Mouse (Mus musculus): Measurements from ENCODE around the gene Twistnb. TPM values are rescaled to one million over a fixed set of nuclear protein-coding genes. Genes with fewer than 3 reads are reported as not detected.

Gene Twistnb
- total and polyA plus RNA-seq, 3 experiments, result 22.1 to 44.6 (median 25.3) TPM

GRCm38 (mm10) chr12:33429387-33430160, at the start of gene Twistnb (continued):
- TF ChIP-seq POLR2AphosphoS2 (IDR thresholded peaks at IDR 0.05; ENCODE audit: low read length), result peak; percentile 73; the same call in 1 of the 2 replicates
- TF ChIP-seq HCFC1 (IDR thresholded peaks at IDR 0.05; ENCODE audit: low read depth, low read length), result peak; percentile 91
- TF ChIP-seq ZMIZ1 (IDR thresholded peaks at IDR 0.05; ENCODE audit: low read depth, low read length), result 0 out of 2 replicates have a peak, but pooled peaks have one; percentile 59
- TF ChIP-seq BHLHE40 (IDR thresholded peaks at IDR 0.05; ENCODE audit: borderline replicate concordance, low read depth, low read length), result no peak

- TF ChIP-seq TCF12 (IDR thresholded peaks at IDR 0.05; ENCODE audit: low read depth, low read length), result no peak
- no peak for TF ChIP-seq BHLHE40 (IDR thresholded peaks at IDR 0.05; ENCODE audit: borderline replicate concordance, low read depth, low read length)
- TF ChIP-seq SMC3 (IDR thresholded peaks at IDR 0.05; ENCODE audit: low read depth, low read length), result peak; percentile 90
- no peak for TF ChIP-seq MXI1 (IDR thresholded peaks at IDR 0.05; ENCODE audit: low read depth, low read length)
- peak; percentile 82 for TF ChIP-seq ZC3H11A (IDR thresholded peaks at IDR 0.05; ENCODE audit: low read depth, low read length)
- peak; percentile 87 for TF ChIP-seq RAD21 (IDR thresholded peaks at IDR 0.05; ENCODE audit: low read depth, low read length)
- TF ChIP-seq JUND (IDR thresholded peaks at IDR 0.05; ENCODE audit: low read depth, low read length), result no peak
- no peak for TF ChIP-seq ZMIZ1 (IDR thresholded peaks at IDR 0.05; ENCODE audit: low read depth, low read length)
- peak; percentile 82 to 88 (median 82) for TF ChIP-seq CTCF (IDR thresholded peaks at IDR 0.05 in 2 of 3, conservative IDR thresholded peaks at IDR 0.05 in 1 of 3; ENCODE audit: control insufficient read depth in 1 of 3, insufficient read depth in 1 of 3, low read depth in 2 of 3, low read length in 3 of 3, poor library complexity in 1 of 3, severe bottlenecking in 1 of 3)
- no peak for TF ChIP-seq MAX (IDR thresholded peaks at IDR 0.05; ENCODE audit: low read length)
- TF ChIP-seq MYC (IDR thresholded peaks at IDR 0.05; ENCODE audit: low read depth, low read length), result no peak
- no peak for TF ChIP-seq TBP (IDR thresholded peaks at IDR 0.05; ENCODE audit: low read depth, low read length)
- no peak for TF ChIP-seq USF2 (IDR thresholded peaks at IDR 0.05; ENCODE audit: borderline replicate concordance in 1 of 2, insufficient read depth in 1 of 2, low read depth in 1 of 2, low read length in 2 of 2)
- TF ChIP-seq ETS1 (IDR thresholded peaks at IDR 0.05; ENCODE audit: low read depth, low read length), result no peak
- TF ChIP-seq POLR2AphosphoS2 (IDR thresholded peaks at IDR 0.05; ENCODE audit: low read length), result no peak
Observed at GRCm38 (mm10) chr12:33388842-33389241, 40.6 kb upstream of the Twistnb start.

More at GRCm38 (mm10) chr12:33388842-33389241, 40.6 kb upstream of the Twistnb start:
- DNase-seq (ENCODE audit: low read depth, low spot score), result peak; percentile 80
- Histone ChIP-seq H3K27me3 (ENCODE audit: control insufficient read depth in 1 of 2, insufficient read depth in 2 of 2, low read length in 2 of 2) (no peaks in the 10 kb centered on the region; a peak in 2 of 4 replicates), H3K79me2 (ENCODE audit: control insufficient read depth, insufficient read depth, low read length, poor library complexity) (no peaks in the 10 kb centered on the region), H3K4me1 (ENCODE audit: control insufficient read depth in 1 of 2, insufficient read depth in 2 of 2, low read length in 2 of 2) (no peaks in the 10 kb centered on the region), H3K9me3 (replicated peaks; ENCODE audit: insufficient read depth, low read length) (no peaks in the 10 kb centered on the region), H3K36me3 (ENCODE audit: control insufficient read depth in 1 of 2, insufficient read depth in 2 of 2, low read length in 2 of 2) (no peaks in the 10 kb centered on the region), H3K4me3 (ENCODE audit: control insufficient read depth in 1 of 2, insufficient read depth in 1 of 2, low read depth in 2 of 2, low read length in 2 of 2) (no peak overlapping the region), H3K9ac (ENCODE audit: control insufficient read depth, low read depth, low read length, poor library complexity, severe bottlenecking) (no peak overlapping the region), H3K27ac (ENCODE audit: control insufficient read depth, low read depth, low read length) (no peak overlapping the region)

All from MEL (cell line).